Mouse (Mus musculus) cerebellum, adult 2 months (tissue): ENCODE data around the gene Irak4.

Source experiments
- CTCF ChIP-seq: fragments of 200-500 bp; IDR thresholded peaks from 2 replicates; pipeline ENCODE4 v1.5.1; 2011; ENCODE audit warnings: low read depth, mild to moderate bottlenecking, control low read depth, low read length, moderate library complexity, borderline replicate concordance; ENCODE audit not compliant: insufficient read depth
- POLR2A ChIP-seq: fragments of 200-500 bp; IDR thresholded peaks from 2 replicates; pipeline ENCODE4 v1.6.1; 2011; ENCODE audit warnings: low read length, control low read depth, borderline replicate concordance; ENCODE audit not compliant: insufficient read depth

GRCm38 (mm10) chr15:94520205-94520900, 23.1 kb upstream of the Irak4 start:
- TF ChIP-seq POLR2A = no peak
- peak; percentile 36; the same call in 1 of the 2 replicates for TF ChIP-seq CTCF
